Mouse (Mus musculus): ENCODE measurements around the gene Ugt1a1. TPM values are rescaled to one million over a fixed set of nuclear protein-coding genes. Genes with fewer than 3 reads are reported as not detected.

Ugt1a1 gene
- total and polyA plus RNA-seq, 3 experiments, result 0.19 TPM; not detected in 2

- no peak overlapping the region for H3K9ac ChIP-seq (ENCODE audit: insufficient read depth, low read depth)
- in situ Hi-C loops (cut with MboI; ENCODE audit: low pct_ligation_motif_present, low pct_unique_long_range_greater_than_20kb, low sequenced_read_pairs) (no loop called here), dilution Hi-C loops (cut with MboI; ENCODE audit: extremely low pct_ligation_motif_present, extremely low pct_unique_long_range_greater_than_20kb, low sequenced_read_pairs) (no loop called here)
Observed at GRCm38 (mm10) chr1:88213061-88213460, 1.3 kb downstream of the Ugt1a1 start.

GRCm38 (mm10) chr1:88213766-88214461, 2.2 kb downstream of the Ugt1a1 start:
- H3K9me3 ChIP-seq (replicated peaks; ENCODE audit: low read length), result peaks cover 67% of the 10 kb centered on the region
- DNase-seq (ENCODE audit: extremely low read depth), result no peak
- H3K4me1 ChIP-seq (ENCODE audit: control insufficient read depth in 1 of 2, insufficient read depth in 2 of 2), result no peaks in the 10 kb centered on the region
- dilution Hi-C loops (cut with MboI; ENCODE audit: extremely low pct_ligation_motif_present, extremely low pct_unique_long_range_greater_than_20kb, low sequenced_read_pairs), result no loop called here
- H3K79me2 ChIP-seq (replicated peaks; ENCODE audit: control insufficient read depth, extremely low read depth, insufficient read depth, poor library complexity, severe bottlenecking), result no peaks in the 10 kb centered on the region
- in situ Hi-C loops (cut with MboI; ENCODE audit: low pct_ligation_motif_present, low pct_unique_long_range_greater_than_20kb, low sequenced_read_pairs), result no loop called here
- no peaks in the 10 kb centered on the region for H3K27me3 ChIP-seq (replicated peaks)
- H3K4me3 ChIP-seq (replicated peaks in 1 of 3; ENCODE audit: low read depth in 2 of 3, low read length in 2 of 3, poor library complexity in 1 of 3), result no peak overlapping the region
- H3K27ac ChIP-seq (ENCODE audit: insufficient read depth, low read depth), result no peak overlapping the region
- no peaks in the 10 kb centered on the region for H3K36me3 ChIP-seq (replicated peaks in 1 of 2; ENCODE audit: control insufficient read depth in 1 of 2, insufficient read depth in 1 of 2, low read length in 1 of 2)
- H3K4me2 ChIP-seq (ENCODE audit: insufficient read depth, low read depth, poor library complexity, severe bottlenecking), result no peak overlapping the region
- no peak for TF ChIP-seq MAZ (IDR thresholded peaks at IDR 0.05; ENCODE audit: low read depth, low read length)
- TF ChIP-seq SMC3 (IDR thresholded peaks at IDR 0.05; ENCODE audit: low read depth, low read length), result no peak
- no peak for TF ChIP-seq MEF2A (IDR thresholded peaks at IDR 0.05; ENCODE audit: borderline replicate concordance, low read depth, low read length)
- TF ChIP-seq PAX5 (IDR thresholded peaks at IDR 0.05; ENCODE audit: low read length), result no peak
- TF ChIP-seq POLR2A (IDR thresholded peaks at IDR 0.05; ENCODE audit: low read depth, low read length), result no peak
- TF ChIP-seq JUN (IDR thresholded peaks at IDR 0.05; ENCODE audit: insufficient read depth, low read depth, low read length), result no peak
- no peak for TF ChIP-seq CHD1 (IDR thresholded peaks at IDR 0.05; ENCODE audit: low read depth, low read length)
- TF ChIP-seq MAX (IDR thresholded peaks at IDR 0.05; ENCODE audit: low read length), result no peak
- TF ChIP-seq ZKSCAN1 (IDR thresholded peaks at IDR 0.05; ENCODE audit: borderline replicate concordance, low read depth, low read length), result no peak
- no peak for TF ChIP-seq TCF12 (IDR thresholded peaks at IDR 0.05; ENCODE audit: low read depth, low read length)
- 0 out of 2 replicates have a peak, but pooled peaks have one; percentile 6 for TF ChIP-seq KAT2A (IDR thresholded peaks at IDR 0.05; ENCODE audit: insufficient replicate concordance, low read length)
- no peak for TF ChIP-seq ZC3H11A (IDR thresholded peaks at IDR 0.05; ENCODE audit: low read depth, low read length)
- no peak for TF ChIP-seq SIN3A (IDR thresholded peaks at IDR 0.05; ENCODE audit: low read length)
- TF ChIP-seq MXI1 (IDR thresholded peaks at IDR 0.05; ENCODE audit: low read depth, low read length), result no peak
- no peak for TF ChIP-seq POLR2AphosphoS2 (IDR thresholded peaks at IDR 0.05; ENCODE audit: low read depth, low read length)
- TF ChIP-seq NRF1 (IDR thresholded peaks at IDR 0.05; ENCODE audit: low read depth, low read length), result 0 out of 2 replicates have a peak, but pooled peaks have one; percentile 6
- TF ChIP-seq UBTF (IDR thresholded peaks at IDR 0.05; ENCODE audit: low read depth, low read length), result no peak
- H3K9ac ChIP-seq (ENCODE audit: insufficient read depth, low read depth), result no peak overlapping the region

More at GRCm38 (mm10) chr1:88213061-88213460, 1.3 kb downstream of the Ugt1a1 start:
- no peaks in the 10 kb centered on the region for H3K4me1 ChIP-seq (ENCODE audit: control insufficient read depth in 1 of 2, insufficient read depth in 2 of 2)
- TF ChIP-seq CHD2 (IDR thresholded peaks at IDR 0.05; ENCODE audit: low read length) (no peak), POLR2AphosphoS2 (IDR thresholded peaks at IDR 0.05; ENCODE audit: low read depth, low read length) (no peak), USF2 (conservative IDR thresholded peaks at IDR 0.05; ENCODE audit: low read depth, low read length) (no peak), USF1 (IDR thresholded peaks at IDR 0.05; ENCODE audit: low read depth, low read length) (no peak), CHD1 (IDR thresholded peaks at IDR 0.05; ENCODE audit: low read depth, low read length) (no peak), ETS1 (conservative IDR thresholded peaks at IDR 0.05; ENCODE audit: low read depth, low read length) (no peak), IRF4 (IDR thresholded peaks at IDR 0.05; ENCODE audit: low read depth, low read length) (no peak), TCF12 (IDR thresholded peaks at IDR 0.05; ENCODE audit: low read depth, low read length) (no peak), EP300 (IDR thresholded peaks at IDR 0.05; ENCODE audit: low read length) (no peak), ELF1 (IDR thresholded peaks at IDR 0.05; ENCODE audit: low read depth, low read length) (no peak), JUN (IDR thresholded peaks at IDR 0.05; ENCODE audit: insufficient read depth, low read depth, low read length) (no peak), NRF1 (IDR thresholded peaks at IDR 0.05; ENCODE audit: low read depth, low read length) (no peak), ZNF384 (IDR thresholded peaks at IDR 0.05; ENCODE audit: low read depth, low read length) (no peak), MXI1 (IDR thresholded peaks at IDR 0.05; ENCODE audit: low read depth, low read length) (no peak), RCOR1 (conservative IDR thresholded peaks at IDR 0.05; ENCODE audit: low read depth, low read length) (no peak), ZMIZ1 (IDR thresholded peaks at IDR 0.05; ENCODE audit: low read depth, low read length) (no peak), KAT2A (IDR thresholded peaks at IDR 0.05; ENCODE audit: insufficient replicate concordance, low read length) (no peak), JUND (conservative IDR thresholded peaks at IDR 0.05; ENCODE audit: low read depth, low read length) (no peak)
- DNase-seq (ENCODE audit: extremely low read depth), result no peak
- H3K27ac ChIP-seq (ENCODE audit: insufficient read depth, low read depth), result no peak overlapping the region
- H3K9me3 ChIP-seq (replicated peaks; ENCODE audit: low read length), result peaks cover 61% of the 10 kb centered on the region
- H3K27me3 ChIP-seq (replicated peaks), result no peaks in the 10 kb centered on the region
- no peak overlapping the region for H3K4me2 ChIP-seq (ENCODE audit: insufficient read depth, low read depth, poor library complexity, severe bottlenecking)
- no peaks in the 10 kb centered on the region for H3K36me3 ChIP-seq (replicated peaks in 1 of 2; ENCODE audit: control insufficient read depth in 1 of 2, insufficient read depth in 1 of 2, low read length in 1 of 2)
- no peaks in the 10 kb centered on the region for H3K79me2 ChIP-seq (replicated peaks; ENCODE audit: control insufficient read depth, extremely low read depth, insufficient read depth, poor library complexity, severe bottlenecking)
- H3K4me3 ChIP-seq (replicated peaks in 1 of 3; ENCODE audit: low read depth in 2 of 3, low read length in 2 of 3, poor library complexity in 1 of 3), result no peak overlapping the region

Data from CH12.LX (cell line).